Mouse (Mus musculus): ENCODE data around the gene Xpo6. TPM values are rescaled to one million over a fixed set of nuclear protein-coding genes. Genes with fewer than 3 reads are reported as not detected.
A peak's percentile ranks its signal among the peaks of the same experiment; 100 is the strongest.

Gene Xpo6
- polyA plus RNA-seq, 1 experiment from 2014 or later = 56.2 TPM

DNA sequence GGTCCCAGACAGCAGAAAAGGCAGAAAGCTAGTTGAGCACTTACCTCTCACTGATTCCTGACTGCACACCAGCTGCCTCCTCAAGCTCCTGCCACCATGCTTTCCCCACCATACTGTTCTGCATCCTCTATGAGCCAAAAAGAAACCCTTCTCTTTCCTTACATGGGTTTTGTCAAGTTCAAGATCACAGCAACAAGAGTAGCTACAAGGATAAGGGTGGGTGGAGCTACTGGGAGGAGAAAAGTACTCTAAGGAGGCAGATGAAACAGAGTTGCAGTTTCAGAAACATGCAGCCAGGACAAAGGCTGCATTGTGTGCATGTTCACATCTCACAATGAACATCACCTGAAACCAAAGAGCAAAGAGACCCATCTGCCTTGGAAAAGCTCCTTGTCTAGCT is 18.8 kb downstream of the Xpo6 start:
- ATAC-seq (ENCODE audit: low FRiP score) = no peak
- no peaks in the 10 kb centered on the region for H3K9me3 ChIP-seq (ENCODE audit: control insufficient read depth, low read length)
- no peaks in the 10 kb centered on the region for H3K36me3 ChIP-seq (ENCODE audit: control insufficient read depth, insufficient read depth, low read length)
- peak; percentile 78 for DNase-seq (ENCODE audit: low spot score, missing footprints)
- H3K9ac ChIP-seq (ENCODE audit: low read length) = no peak overlapping the region
- no peak overlapping the region for H3K27ac ChIP-seq (ENCODE audit: low read depth, low read length)
- no peaks in the 10 kb centered on the region; the same call in none of the 2 replicates for H3K4me1 ChIP-seq (ENCODE audit: control insufficient read depth, insufficient read depth, low read length)
- H3K4me2 ChIP-seq = no peak overlapping the region
- no peaks in the 10 kb centered on the region for H3K27me3 ChIP-seq (ENCODE audit: control insufficient read depth, insufficient read depth, low read length)
- no peak overlapping the region for H3K4me3 ChIP-seq (ENCODE audit: low read depth, low read length)

DNA sequence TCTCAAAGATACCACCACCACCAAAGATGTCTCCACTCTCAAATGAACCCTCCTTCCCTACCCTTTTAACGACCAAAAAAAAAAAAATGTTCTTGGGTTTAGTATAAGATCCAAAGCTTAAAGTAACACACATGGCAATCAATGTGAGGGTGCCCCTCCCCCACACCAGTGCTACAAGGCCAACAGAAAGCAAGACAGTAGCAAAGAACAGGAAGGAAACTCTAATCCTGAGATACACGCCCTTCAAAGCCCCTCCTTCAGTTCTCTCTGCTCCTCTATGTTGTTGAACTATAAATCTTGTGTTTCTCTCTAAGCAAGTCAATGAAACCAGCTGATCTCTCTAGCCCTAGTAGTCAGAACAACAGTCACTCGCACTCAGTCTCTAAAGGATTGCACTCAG is 19.3 kb downstream of the Xpo6 start:
- H3K36me3 ChIP-seq (ENCODE audit: control insufficient read depth, insufficient read depth, low read length) = no peaks in the 10 kb centered on the region
- peak; percentile 53 for DNase-seq (ENCODE audit: low spot score, missing footprints)
- H3K4me3 ChIP-seq (ENCODE audit: low read depth, low read length) = no peak overlapping the region
- H3K27ac ChIP-seq (ENCODE audit: low read depth, low read length) = no peak overlapping the region
- H3K9ac ChIP-seq (ENCODE audit: low read length) = no peak overlapping the region
- no peaks in the 10 kb centered on the region for H3K9me3 ChIP-seq (ENCODE audit: control insufficient read depth, low read length)
- no peak for ATAC-seq (ENCODE audit: low FRiP score)
- no peaks in the 10 kb centered on the region; the same call in none of the 2 replicates for H3K4me1 ChIP-seq (ENCODE audit: control insufficient read depth, insufficient read depth, low read length)
- H3K27me3 ChIP-seq (ENCODE audit: control insufficient read depth, insufficient read depth, low read length) = no peaks in the 10 kb centered on the region
- H3K4me2 ChIP-seq = no peak overlapping the region
- 78% methylated on average over 3 of the region's 3 CpGs for whole genome bisulfite sequencing

DNA sequence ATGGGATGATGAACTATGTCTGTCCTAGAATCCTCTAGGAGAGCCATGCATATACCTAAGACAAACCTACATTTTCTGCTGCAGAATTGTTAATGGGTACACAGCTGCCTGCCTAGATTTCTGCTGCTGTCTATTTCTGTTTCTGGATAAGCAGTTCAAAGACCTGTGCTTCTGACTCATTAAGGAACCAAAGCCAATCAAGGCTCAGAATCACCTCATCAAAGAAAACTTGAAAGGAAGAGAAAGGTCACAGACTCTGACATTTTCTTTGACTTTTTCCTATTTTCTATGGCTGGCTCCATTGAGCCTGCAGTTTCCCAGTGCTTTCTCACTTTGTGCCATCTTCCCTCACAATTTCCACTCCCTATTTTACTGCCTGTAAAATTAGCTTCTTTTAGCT is 21.5 kb downstream of the Xpo6 start:
- no peak overlapping the region for H3K4me2 ChIP-seq
- H3K4me3 ChIP-seq (ENCODE audit: low read depth, low read length) = no peak overlapping the region
- no peak overlapping the region for H3K27ac ChIP-seq (ENCODE audit: low read depth, low read length)
- DNase-seq (ENCODE audit: low spot score, missing footprints) (peak; percentile 56), ATAC-seq (ENCODE audit: low FRiP score) (no peak)
- H3K9me3 ChIP-seq (ENCODE audit: control insufficient read depth, low read length) = no peaks in the 10 kb centered on the region
- no peaks in the 10 kb centered on the region for H3K27me3 ChIP-seq (ENCODE audit: control insufficient read depth, insufficient read depth, low read length)
- H3K36me3 ChIP-seq (ENCODE audit: control insufficient read depth, insufficient read depth, low read length) = 0 out of 2 replicates have a peak, but pooled peaks cover 2% of the 10 kb centered on the region
- no peaks in the 10 kb centered on the region; the same call in none of the 2 replicates for H3K4me1 ChIP-seq (ENCODE audit: control insufficient read depth, insufficient read depth, low read length)
- no peak overlapping the region for H3K9ac ChIP-seq (ENCODE audit: low read length)

DNA sequence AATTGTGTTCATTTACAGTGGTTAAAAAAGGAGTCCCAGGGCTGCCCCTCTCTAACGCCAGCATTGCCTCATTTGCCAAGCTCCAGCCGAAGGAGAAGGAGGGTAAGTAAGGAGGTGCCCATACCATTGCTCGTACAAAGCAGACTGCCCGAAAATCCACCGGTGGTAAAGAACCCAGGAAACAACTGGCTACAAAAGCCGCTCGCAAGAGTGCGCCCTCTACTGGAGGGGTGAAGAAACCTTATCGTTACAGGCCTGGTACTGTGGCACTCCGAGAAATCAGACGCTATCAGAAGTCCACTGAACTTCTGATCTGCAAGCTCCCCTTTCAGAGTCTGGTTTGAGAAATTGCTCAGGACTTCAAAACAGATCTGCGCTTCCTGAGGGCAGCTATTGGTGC is 24.3 kb downstream of the Xpo6 start:
- H3K36me3 ChIP-seq (ENCODE audit: control insufficient read depth, insufficient read depth, low read length) = peaks cover 9% of the 10 kb centered on the region; the same call in 1 of the 2 replicates
- no peak for ATAC-seq (ENCODE audit: low FRiP score)
- H3K27ac ChIP-seq (ENCODE audit: low read depth, low read length) = no peak overlapping the region
- H3K4me1 ChIP-seq (ENCODE audit: control insufficient read depth, insufficient read depth, low read length) = no peaks in the 10 kb centered on the region
- 94% methylated on average over 12 of the region's 12 CpGs for WGBS
- no peak overlapping the region for H3K9ac ChIP-seq (ENCODE audit: low read length)
- H3K27me3 ChIP-seq (ENCODE audit: control insufficient read depth, insufficient read depth, low read length) = no peaks in the 10 kb centered on the region
- H3K4me3 ChIP-seq (ENCODE audit: low read depth, low read length) = no peak overlapping the region
- DNase-seq (ENCODE audit: low spot score, missing footprints) = peak; percentile 54
- H3K9me3 ChIP-seq (ENCODE audit: control insufficient read depth, low read length) = no peaks in the 10 kb centered on the region
- H3K4me2 ChIP-seq = no peak overlapping the region

DNA sequence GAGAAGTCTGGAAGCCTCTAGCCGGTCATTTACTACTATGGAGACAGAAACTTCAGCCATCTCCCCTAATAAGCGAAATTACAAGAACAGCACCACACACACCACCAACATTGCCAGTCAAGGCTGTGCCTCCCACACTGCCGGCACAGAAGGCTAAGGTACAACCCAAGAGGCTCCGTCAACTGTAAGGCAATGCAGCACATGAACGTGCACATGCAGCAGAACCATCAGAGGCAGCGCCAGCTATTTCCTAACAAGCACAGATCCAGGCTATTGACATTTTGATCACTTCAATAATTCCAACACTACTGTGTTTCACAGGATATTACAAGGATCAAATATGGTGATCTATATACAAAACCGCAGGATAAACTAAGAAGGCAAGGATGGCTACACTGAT is 24.8 kb downstream of the Xpo6 start:
- H3K27me3 ChIP-seq (ENCODE audit: control insufficient read depth, insufficient read depth, low read length) = no peaks in the 10 kb centered on the region
- 93% methylated on average over 7 of the region's 7 CpGs for WGBS
- no peaks in the 10 kb centered on the region for H3K9me3 ChIP-seq (ENCODE audit: control insufficient read depth, low read length)
- H3K27ac ChIP-seq (ENCODE audit: low read depth, low read length) = no peak overlapping the region
- no peak for ATAC-seq (ENCODE audit: low FRiP score)
- no peak overlapping the region for H3K4me2 ChIP-seq
- no peak overlapping the region for H3K4me3 ChIP-seq (ENCODE audit: low read depth, low read length)
- no peak for DNase-seq (ENCODE audit: low spot score, missing footprints)
- no peak overlapping the region for H3K9ac ChIP-seq (ENCODE audit: low read length)
- no peaks in the 10 kb centered on the region for H3K4me1 ChIP-seq (ENCODE audit: control insufficient read depth, insufficient read depth, low read length)
- peaks cover 9% of the 10 kb centered on the region; the same call in 1 of the 2 replicates for H3K36me3 ChIP-seq (ENCODE audit: control insufficient read depth, insufficient read depth, low read length)

DNA sequence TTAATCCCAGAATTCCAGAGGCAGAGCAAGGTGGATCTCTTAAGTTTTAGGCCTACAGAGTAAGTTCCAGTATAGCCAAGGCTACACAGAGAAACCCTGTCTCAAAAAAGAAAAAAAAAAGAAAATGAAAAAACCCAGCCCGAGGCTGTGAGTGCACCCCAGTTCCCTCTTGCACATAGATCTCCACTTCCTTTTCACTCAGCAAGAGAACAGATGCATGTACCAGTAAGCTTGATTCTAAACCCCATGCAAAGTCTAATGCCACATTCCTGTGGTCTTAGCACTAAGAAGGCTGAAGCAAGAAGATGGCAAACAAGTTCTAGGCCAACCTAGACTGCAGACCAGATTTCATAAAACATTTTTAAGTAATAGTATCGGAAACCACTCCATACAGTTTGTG is 25.4 kb downstream of the Xpo6 start:
- no peak for DNase-seq (ENCODE audit: low spot score, missing footprints)
- H3K4me2 ChIP-seq = no peak overlapping the region
- no peaks in the 10 kb centered on the region for H3K27me3 ChIP-seq (ENCODE audit: control insufficient read depth, insufficient read depth, low read length)
- no peaks in the 10 kb centered on the region for H3K4me1 ChIP-seq (ENCODE audit: control insufficient read depth, insufficient read depth, low read length)
- H3K27ac ChIP-seq (ENCODE audit: low read depth, low read length) = no peak overlapping the region
- peaks cover 9% of the 10 kb centered on the region; the same call in 1 of the 2 replicates for H3K36me3 ChIP-seq (ENCODE audit: control insufficient read depth, insufficient read depth, low read length)
- no peak for ATAC-seq (ENCODE audit: low FRiP score)
- 94% methylated on average over 2 of the region's 2 CpGs for WGBS
- H3K9me3 ChIP-seq (ENCODE audit: control insufficient read depth, low read length) = no peaks in the 10 kb centered on the region
- no peak overlapping the region for H3K9ac ChIP-seq (ENCODE audit: low read length)
- no peak overlapping the region for H3K4me3 ChIP-seq (ENCODE audit: low read depth, low read length)

DNA sequence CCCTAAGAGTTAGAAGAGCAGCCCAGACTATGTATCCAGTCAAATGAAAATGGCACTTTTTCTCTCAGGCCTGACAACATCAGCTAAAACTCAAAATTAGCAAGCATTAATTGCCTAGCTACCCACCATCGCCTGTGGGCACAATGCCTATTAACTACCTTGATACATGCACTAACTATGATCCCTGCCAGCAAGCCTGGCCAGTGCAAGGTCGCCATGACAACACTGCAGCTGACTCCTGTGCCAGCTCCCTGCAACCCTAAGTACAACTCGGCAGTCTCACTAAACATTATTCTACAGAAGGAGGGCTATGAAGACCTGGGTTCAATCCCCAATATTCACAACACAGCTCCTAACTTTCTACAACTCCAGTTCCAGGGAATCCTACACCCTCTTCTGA is 28.3 kb downstream of the Xpo6 start:
- Histone ChIP-seq H3K9ac (ENCODE audit: low read length) (no peak overlapping the region), H3K4me1 (ENCODE audit: control insufficient read depth, insufficient read depth, low read length) (no peaks in the 10 kb centered on the region), H3K36me3 (ENCODE audit: control insufficient read depth, insufficient read depth, low read length) (peaks cover 9% of the 10 kb centered on the region; the same call in 1 of the 2 replicates), H3K27ac (ENCODE audit: low read depth, low read length) (no peak overlapping the region), H3K4me2 (no peak overlapping the region), H3K27me3 (ENCODE audit: control insufficient read depth, insufficient read depth, low read length) (no peaks in the 10 kb centered on the region), H3K4me3 (ENCODE audit: low read depth, low read length) (no peak overlapping the region), H3K9me3 (ENCODE audit: control insufficient read depth, low read length) (no peaks in the 10 kb centered on the region)
- 88% methylated on average over 3 of the region's 3 CpGs for WGBS
- DNase-seq (ENCODE audit: low spot score, missing footprints) = no peak
- no peak for ATAC-seq (ENCODE audit: low FRiP score)

DNA sequence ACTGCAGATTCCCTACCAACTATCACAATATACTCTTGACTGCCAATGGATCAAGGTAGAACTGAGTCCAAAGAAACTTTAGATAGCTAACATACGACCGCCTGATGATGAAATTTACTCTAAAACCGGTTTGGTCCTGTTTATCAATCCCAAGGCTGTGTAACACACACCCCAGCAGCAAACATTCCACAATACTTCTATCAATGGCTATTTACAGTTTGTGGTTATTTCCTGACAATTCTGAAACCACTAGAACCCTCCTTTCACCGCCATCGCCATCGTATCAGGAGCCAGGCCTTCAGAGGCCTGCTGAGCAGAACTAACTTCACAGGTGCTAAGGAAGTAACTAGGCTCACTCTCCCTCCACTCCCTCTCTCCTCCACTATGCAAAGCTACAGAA is 31.7 kb downstream of the Xpo6 start:
- ATAC-seq (ENCODE audit: low FRiP score) = no peak
- WGBS = 94% methylated on average over 6 of the region's 6 CpGs
- peaks cover 17% of the 10 kb centered on the region for H3K36me3 ChIP-seq (ENCODE audit: control insufficient read depth, insufficient read depth, low read length)

DNA sequence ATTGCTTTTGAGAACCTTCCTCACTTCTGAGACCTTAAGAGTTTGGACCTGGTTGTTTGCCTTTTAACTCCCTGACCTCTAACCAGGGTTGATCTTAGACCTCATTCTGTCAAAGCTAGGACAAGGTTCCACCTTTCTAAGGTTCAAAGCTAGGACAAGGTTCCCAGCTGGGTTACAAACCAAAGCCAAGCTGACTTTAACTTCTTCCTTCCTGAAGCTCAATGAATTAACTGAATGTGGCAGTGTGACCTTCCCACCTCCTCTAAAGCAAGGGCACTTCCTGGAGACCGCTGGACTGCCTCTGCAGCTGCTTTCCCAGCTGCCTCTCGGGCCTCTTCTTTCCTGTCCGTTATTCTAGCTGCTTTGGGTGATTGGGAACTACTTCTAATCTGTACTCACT is 32.9 kb downstream of the Xpo6 start:
- DNase-seq (ENCODE audit: low spot score, missing footprints) = peak; percentile 60
- Histone ChIP-seq H3K4me1 (ENCODE audit: control insufficient read depth, insufficient read depth, low read length) (no peaks in the 10 kb centered on the region), H3K27ac (ENCODE audit: low read depth, low read length) (no peak overlapping the region), H3K36me3 (ENCODE audit: control insufficient read depth, insufficient read depth, low read length) (peaks cover 14% of the 10 kb centered on the region), H3K27me3 (ENCODE audit: control insufficient read depth, insufficient read depth, low read length) (no peaks in the 10 kb centered on the region), H3K4me3 (ENCODE audit: low read depth, low read length) (no peak overlapping the region), H3K9ac (ENCODE audit: low read length) (no peak overlapping the region), H3K4me2 (no peak overlapping the region), H3K9me3 (ENCODE audit: control insufficient read depth, low read length) (no peaks in the 10 kb centered on the region)
- no peak for ATAC-seq (ENCODE audit: low FRiP score)
- WGBS = 65% methylated on average over 3 of the region's 3 CpGs

More for the DNA sequence above, 31.7 kb downstream of the Xpo6 start:
- Histone ChIP-seq H3K27ac (ENCODE audit: low read depth, low read length) (no peak overlapping the region), H3K9me3 (ENCODE audit: control insufficient read depth, low read length) (no peaks in the 10 kb centered on the region), H3K4me1 (ENCODE audit: control insufficient read depth, insufficient read depth, low read length) (no peaks in the 10 kb centered on the region), H3K4me2 (no peak overlapping the region), H3K9ac (ENCODE audit: low read length) (no peak overlapping the region), H3K27me3 (ENCODE audit: control insufficient read depth, insufficient read depth, low read length) (no peaks in the 10 kb centered on the region), H3K4me3 (ENCODE audit: low read depth, low read length) (no peak overlapping the region)
- no peak for DNase-seq (ENCODE audit: low spot score, missing footprints)

DNA sequence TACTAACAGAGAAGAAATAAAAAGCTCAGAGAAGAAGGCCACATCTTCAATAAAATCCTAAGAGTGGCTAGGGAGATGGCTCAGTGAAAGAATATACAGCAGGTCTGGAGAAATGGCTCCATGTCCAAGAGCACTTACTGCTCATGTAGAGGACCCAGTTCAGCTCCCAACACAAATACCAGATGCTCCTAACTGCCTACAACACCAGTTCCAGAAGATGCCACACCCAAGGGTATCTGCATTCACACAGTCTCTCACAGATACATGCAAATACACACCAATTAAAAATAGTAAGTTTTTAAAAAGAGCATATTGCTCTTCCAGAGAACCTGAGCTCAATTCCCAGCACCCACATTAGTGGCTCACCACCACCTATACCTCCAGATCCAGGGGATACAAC is 33.7 kb downstream of the Xpo6 start:
- Histone ChIP-seq H3K4me1 (ENCODE audit: control insufficient read depth, insufficient read depth, low read length) (no peaks in the 10 kb centered on the region), H3K36me3 (ENCODE audit: control insufficient read depth, insufficient read depth, low read length) (peaks cover 10% of the 10 kb centered on the region), H3K27me3 (ENCODE audit: control insufficient read depth, insufficient read depth, low read length) (no peaks in the 10 kb centered on the region), H3K9ac (ENCODE audit: low read length) (no peak overlapping the region), H3K27ac (ENCODE audit: low read depth, low read length) (no peak overlapping the region), H3K4me3 (ENCODE audit: low read depth, low read length) (no peak overlapping the region), H3K9me3 (ENCODE audit: control insufficient read depth, low read length) (no peaks in the 10 kb centered on the region), H3K4me2 (no peak overlapping the region)
- DNase-seq (ENCODE audit: low spot score, missing footprints) (no peak), ATAC-seq (ENCODE audit: low FRiP score) (no peak)

Measured in midbrain, embryonic 11.5 days (tissue).